Mouse (Mus musculus) testis, adult 2 months (tissue): ENCODE measurements around the gene Smg8. TPM values are rescaled to one million over a fixed set of nuclear protein-coding genes. Genes with fewer than 3 reads are reported as not detected.

Experiments used
- H3K27ac ChIP-seq: fragments of 200-500 bp; 2 replicates; pipeline ENCODE4 v1.5.1; 2012; ENCODE audit warnings: low read depth, low read length; ENCODE audit not compliant: control insufficient read depth, insufficient read depth
- H3K27me3 ChIP-seq: fragments of 200-500 bp; 2 replicates; pipeline ENCODE4 v1.6.1; 2012; ENCODE audit warnings: mild to moderate bottlenecking, low read length, moderate library complexity; ENCODE audit not compliant: control insufficient read depth, insufficient read depth
- H3K36me3 ChIP-seq: fragments of 200-500 bp; 2 replicates; pipeline ENCODE4 v1.6.1; 2012; ENCODE audit warnings: mild to moderate bottlenecking, low read length; ENCODE audit not compliant: control insufficient read depth, insufficient read depth
- H3K4me1 ChIP-seq: fragments of 200-500 bp; 2 replicates; pipeline ENCODE4 v1.6.1; 2012; ENCODE audit warnings: low read length; ENCODE audit not compliant: control insufficient read depth, insufficient read depth
- H3K4me3 ChIP-seq: fragments of 200-500 bp; 2 replicates; pipeline ENCODE4 v1.5.1; 2012; ENCODE audit warnings: low read depth, mild to moderate bottlenecking, low read length, moderate library complexity, mixed read lengths; ENCODE audit not compliant: control insufficient read depth
- CTCF ChIP-seq: fragments of 200-500 bp; IDR thresholded peaks from 2 replicates; pipeline ENCODE4 v1.5.1; 2012; ENCODE audit warnings: low read depth, mild to moderate bottlenecking, inconsistent platforms, low read length, moderate library complexity; ENCODE audit not compliant: control insufficient read depth, insufficient read depth, insufficient replicate concordance
- POLR2A ChIP-seq: fragments of 200-500 bp; IDR thresholded peaks from 2 replicates; pipeline ENCODE4 v1.6.1; 2012; ENCODE audit warnings: low read depth, mild to moderate bottlenecking, inconsistent platforms, low read length, moderate library complexity; ENCODE audit not compliant: control insufficient read depth
- polyA plus RNA-seq: library from polyadenylated mRNA; depleted of rRNA; stranded (reverse); fragments of >200 nt; gene quantifications from 2 replicates; pipeline ENCODE4 v1.2.3, GENCODE M21; 2012; rRNA removed

Smg8 gene
- polyA plus RNA-seq, 1 experiment: 8.0 TPM

- Histone ChIP-seq H3K4me3 (no peak overlapping the region), H3K4me1 (no peaks in the 10 kb centered on the region), H3K27ac (no peak overlapping the region), H3K27me3 (no peaks in the 10 kb centered on the region), H3K36me3 (peaks cover 5% of the 10 kb centered on the region)
- TF ChIP-seq CTCF (no peak), POLR2A (no peak)
Observed at GRCm38 (mm10) chr11:87043052-87043451, 43.5 kb downstream of the Smg8 start.

GRCm38 (mm10) chr11:87039307-87039963 is 47.1 kb downstream of the Smg8 start:
- no peaks in the 10 kb centered on the region for H3K4me1 ChIP-seq
- TF ChIP-seq POLR2A: no peak
- no peak for TF ChIP-seq CTCF
- no peak overlapping the region for H3K27ac ChIP-seq
- H3K36me3 ChIP-seq: peaks cover 1% of the 10 kb centered on the region; the same call in 1 of the 2 replicates
- H3K4me3 ChIP-seq: no peak overlapping the region
- no peaks in the 10 kb centered on the region for H3K27me3 ChIP-seq

- no peak for TF ChIP-seq POLR2A
- peak; percentile 8; the same call in 1 of the 2 replicates for TF ChIP-seq CTCF
- no peaks in the 10 kb centered on the region for H3K27me3 ChIP-seq
- H3K4me1 ChIP-seq: no peaks in the 10 kb centered on the region
- H3K4me3 ChIP-seq: no peak overlapping the region
- H3K27ac ChIP-seq: no peak overlapping the region
- H3K36me3 ChIP-seq: no peaks in the 10 kb centered on the region; the same call in 1 of the 2 replicates
Observed at GRCm38 (mm10) chr11:87036180-87036579, 50.4 kb downstream of the Smg8 start.

- Histone ChIP-seq H3K27me3 (no peaks in the 10 kb centered on the region), H3K36me3 (no peaks in the 10 kb centered on the region), H3K4me3 (no peak overlapping the region), H3K4me1 (peaks cover 2% of the 10 kb centered on the region; the same call in 1 of the 2 replicates), H3K27ac (no peak overlapping the region)
- TF ChIP-seq CTCF (no peak), POLR2A (no peak)
Observed at GRCm38 (mm10) chr11:87028212-87028611, 58.4 kb downstream of the Smg8 start.

Other genes starting within 250 kb of the Smg8 start
- gene Ypel2, start 93.1 kb downstream of the Smg8 start, polyA plus RNA-seq: 1.2 and 1.5 TPM in 2 replicates
- gene Gdpd1, start 12.7 kb downstream of the Smg8 start, polyA plus RNA-seq: 80.8 and 83.6 TPM in 2 replicates
- gene Prr11, start 21.9 kb upstream of the Smg8 start, polyA plus RNA-seq: 4.2 and 5.7 TPM in 2 replicates
- 1.9 and 2.8 TPM in 2 replicates for gene Ska2, start 22.5 kb upstream of the Smg8 start, polyA plus RNA-seq
- gene Trim37, start 40.3 kb upstream of the Smg8 start, polyA plus RNA-seq: 78.5 and 99.4 TPM in 2 replicates